Mouse (Mus musculus) cerebellum, postnatal 36 days (tissue): ENCODE measurements around the gene Atmin.

Source experiments
- DNase-seq, 2 experiments: peaks; one replicate each; pipeline ENCODE4 v3.0.0; 2021 to 2022; ENCODE audit warnings: mixed read lengths in 2 of 2

Atmin gene

GRCm38 (mm10) chr8:116943161-116943554 lies at the start of gene Atmin:
Gene Atmin, plus strand, starts transcription at chr8:116943393.
- peak; percentile 85 to 93 for DNase-seq

GRCm38 (mm10) chr8:116893938-116894337 lies 49.3 kb upstream of the Atmin start:
- no peak for DNase-seq

GRCm38 (mm10) chr8:116895521-116895920 lies 47.7 kb upstream of the Atmin start:
- DNase-seq = no peak

GRCm38 (mm10) chr8:116904736-116905135 lies 38.5 kb upstream of the Atmin start:
- no peak for DNase-seq

DNA sequence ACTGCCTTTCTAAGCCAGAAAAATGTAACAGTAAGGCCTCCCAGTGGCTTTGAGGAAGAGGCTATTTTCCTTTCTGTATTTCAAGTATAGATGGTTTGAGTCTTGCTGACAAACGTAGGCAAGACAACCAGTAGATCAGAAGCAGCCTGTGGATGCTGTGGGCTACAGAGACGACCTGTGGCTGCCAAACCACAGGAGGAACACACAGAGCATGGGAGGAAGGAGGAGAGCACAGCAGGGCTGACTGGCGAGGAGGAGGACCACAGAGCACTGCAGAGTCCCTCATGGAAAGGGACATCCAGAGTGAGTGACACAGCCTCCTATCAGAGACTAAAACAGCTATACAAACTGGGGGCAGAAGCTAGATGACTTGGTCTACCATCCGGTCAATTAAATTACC lies 37.9 kb upstream of the Atmin start:
- DNase-seq = no peak

GRCm38 (mm10) chr8:116905836-116906235 lies 37.4 kb upstream of the Atmin start:
- no peak for DNase-seq

DNA sequence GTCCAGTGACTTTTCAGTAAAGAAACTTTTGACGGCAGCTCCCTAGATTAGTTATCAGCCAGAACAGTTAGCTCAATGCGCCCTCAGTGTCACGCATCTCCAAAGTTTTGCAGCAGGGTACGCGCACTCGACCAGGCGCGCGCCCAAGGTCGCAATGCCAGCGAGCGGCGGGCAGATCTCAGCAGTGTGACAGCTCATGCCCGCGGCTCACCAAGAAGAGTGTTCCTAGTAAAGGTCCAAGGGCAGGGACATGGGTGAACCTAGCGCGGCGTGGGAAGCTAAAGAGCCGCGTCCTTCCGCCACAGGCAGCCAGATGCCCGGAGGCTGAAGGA lies 22.2 kb upstream of the Atmin start:
- DNase-seq = no peak

DNA sequence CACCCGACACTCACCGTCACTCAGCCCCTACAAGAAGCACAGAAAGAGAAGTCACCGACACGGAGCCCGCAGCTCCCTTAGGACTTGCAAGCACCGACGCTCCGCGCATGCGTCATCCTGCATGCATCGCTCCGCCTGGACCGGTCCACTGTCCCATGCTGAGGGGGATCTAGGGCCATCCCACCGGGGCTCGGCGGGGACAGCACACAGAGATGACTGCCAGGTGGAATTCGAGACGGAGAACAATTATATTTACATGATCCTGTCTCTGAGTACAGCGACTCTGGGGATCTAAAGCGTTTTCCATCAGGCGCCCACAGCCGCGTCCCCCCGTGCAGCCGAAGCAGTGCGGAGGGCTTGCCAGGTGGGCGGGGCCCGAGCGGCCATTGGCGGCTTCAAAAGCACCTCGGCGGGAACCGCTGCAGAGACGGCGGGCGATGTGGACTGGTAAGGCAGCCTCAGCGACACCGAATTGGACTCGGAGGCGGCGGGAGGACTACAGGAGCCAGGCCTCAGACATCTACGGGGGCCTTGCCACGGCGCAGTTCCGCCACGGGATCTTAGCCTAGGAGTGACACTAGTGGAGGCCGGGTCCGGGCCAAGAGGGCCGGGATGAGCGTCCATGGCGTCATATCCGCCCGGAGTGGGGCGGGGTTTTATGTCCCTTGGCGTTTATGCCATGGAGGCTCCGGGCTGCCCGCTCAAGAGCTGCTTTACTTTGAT lies 21.7 kb upstream of the Atmin start, which contains the start of the genes Cmc2 and Cenpn:
Gene Cmc2, minus strand, starts transcription at position 119 of the 723 bp plus-strand sequence.
Gene Cenpn, plus strand, starts transcription at position 394 of the 723 bp plus-strand sequence.
- DNase-seq = peak; percentile 94 to 95

GRCm38 (mm10) chr8:116922060-116922757 lies 21.0 kb upstream of the Atmin start:
- DNase-seq = no peak

DNA sequence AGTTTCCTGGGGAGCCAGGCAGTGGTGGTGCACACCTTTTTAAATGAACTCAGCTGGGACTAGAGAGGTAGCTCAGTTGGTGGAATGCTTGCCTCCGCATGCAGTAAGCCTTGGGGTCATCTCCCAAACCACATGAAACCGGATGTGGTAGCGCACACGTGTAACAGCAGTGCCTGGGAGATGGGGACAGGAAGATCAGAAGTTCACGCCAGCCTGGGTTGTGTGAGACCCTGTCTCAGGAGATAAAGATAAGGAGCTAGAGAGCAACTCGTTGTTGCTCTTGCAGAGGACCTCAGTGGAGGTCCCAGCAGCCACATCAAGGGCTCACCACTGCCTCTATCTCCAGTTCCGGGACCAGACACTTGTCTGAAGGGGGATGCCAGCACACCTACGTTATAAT lies 19.7 kb upstream of the Atmin start:
- DNase-seq = no peak

GRCm38 (mm10) chr8:116927880-116928279 lies 15.3 kb upstream of the Atmin start:
- DNase-seq = peak; percentile 20 to 21

DNA sequence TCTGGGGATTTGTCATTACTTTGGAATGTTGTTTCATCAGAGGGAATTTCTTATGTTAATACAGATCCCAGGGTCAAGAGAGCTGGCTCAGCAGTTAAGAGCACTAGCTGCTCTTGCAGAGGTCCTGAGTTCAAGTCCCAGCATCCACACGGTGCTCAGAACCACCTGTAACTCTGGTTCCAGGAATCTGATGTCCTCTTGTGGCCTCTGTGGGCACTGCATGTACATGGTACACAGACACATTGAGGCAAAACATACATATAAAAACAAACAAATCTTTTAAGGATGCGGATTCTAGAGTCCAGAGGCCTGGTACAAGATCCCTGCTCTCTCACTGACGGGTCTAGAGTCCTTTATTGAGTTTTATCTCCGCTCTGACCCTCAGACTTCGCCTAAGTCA lies 14.6 kb upstream of the Atmin start:
- DNase-seq = no peak

GRCm38 (mm10) chr8:116934976-116935375 lies 8.2 kb upstream of the Atmin start:
- DNase-seq = no peak

DNA sequence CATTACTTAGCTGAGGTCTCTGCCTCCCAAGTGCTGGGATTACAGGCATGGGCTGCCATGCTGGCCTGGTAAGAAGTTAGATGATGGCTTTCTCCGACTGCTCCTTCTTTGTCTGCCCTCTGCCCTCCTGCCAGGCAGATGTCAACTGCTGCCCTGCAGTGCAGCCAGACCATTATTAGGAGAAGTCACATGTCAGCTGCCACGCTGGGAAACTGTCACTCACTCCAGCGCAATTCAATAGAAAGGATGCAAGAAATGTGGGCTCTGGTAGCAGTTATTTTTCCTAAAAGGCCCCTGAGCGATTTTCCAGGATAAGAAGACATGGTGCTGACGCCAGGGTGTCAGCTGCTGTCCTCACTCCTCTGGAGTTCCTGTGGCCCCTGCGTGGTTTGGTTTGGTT lies 7.7 kb upstream of the Atmin start:
- DNase-seq = no peak

GRCm38 (mm10) chr8:116942284-116943058 lies 722 bp upstream of the Atmin start:
- DNase-seq = no peak

DNA sequence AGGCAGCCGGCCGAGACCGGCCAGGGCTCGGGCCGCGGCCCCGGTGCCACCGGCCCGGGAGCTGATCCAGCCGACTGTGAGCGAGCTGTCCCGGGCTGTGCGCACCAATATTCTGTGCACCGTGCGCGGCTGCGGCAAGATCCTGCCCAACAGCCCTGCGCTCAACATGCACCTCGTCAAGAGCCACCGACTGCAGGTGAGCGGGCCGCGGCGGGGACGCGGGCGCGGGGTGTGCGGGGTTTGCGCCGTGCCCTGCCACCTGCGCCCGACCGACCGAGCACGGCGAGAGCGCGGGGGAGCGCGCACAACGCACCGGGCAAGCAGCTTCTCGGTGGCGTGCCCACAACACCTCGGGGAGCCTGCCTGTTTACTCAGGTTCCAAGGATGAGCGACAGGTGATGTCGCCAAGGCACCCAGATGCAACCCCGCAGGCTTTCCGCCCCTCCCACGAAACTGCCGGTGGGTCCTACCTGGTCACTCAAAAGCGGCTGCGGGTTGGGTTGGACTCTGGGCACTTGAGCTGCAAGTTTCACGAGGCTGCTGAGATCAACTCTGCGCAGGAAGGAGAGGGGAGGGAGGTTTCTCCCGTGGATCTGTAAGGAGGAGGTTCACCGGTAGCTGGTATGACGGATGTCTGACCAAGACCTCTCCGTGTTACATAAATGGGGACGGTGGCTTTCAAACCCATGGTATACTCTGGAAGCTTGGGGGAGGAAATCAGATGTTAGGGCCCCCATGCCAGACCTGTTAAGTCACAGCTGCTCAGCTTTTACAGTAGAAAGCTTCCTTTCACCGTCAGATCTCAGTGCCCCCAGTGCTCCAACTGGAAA lies 577 bp downstream of the Atmin start:
- peak; percentile 45 to 50 for DNase-seq

- DNase-seq = no peak
Measured at GRCm38 (mm10) chr8:116944385-116944696, 1.1 kb downstream of the Atmin start.

GRCm38 (mm10) chr8:116945169-116945910 lies 2.1 kb downstream of the Atmin start:
- no peak for DNase-seq

DNA sequence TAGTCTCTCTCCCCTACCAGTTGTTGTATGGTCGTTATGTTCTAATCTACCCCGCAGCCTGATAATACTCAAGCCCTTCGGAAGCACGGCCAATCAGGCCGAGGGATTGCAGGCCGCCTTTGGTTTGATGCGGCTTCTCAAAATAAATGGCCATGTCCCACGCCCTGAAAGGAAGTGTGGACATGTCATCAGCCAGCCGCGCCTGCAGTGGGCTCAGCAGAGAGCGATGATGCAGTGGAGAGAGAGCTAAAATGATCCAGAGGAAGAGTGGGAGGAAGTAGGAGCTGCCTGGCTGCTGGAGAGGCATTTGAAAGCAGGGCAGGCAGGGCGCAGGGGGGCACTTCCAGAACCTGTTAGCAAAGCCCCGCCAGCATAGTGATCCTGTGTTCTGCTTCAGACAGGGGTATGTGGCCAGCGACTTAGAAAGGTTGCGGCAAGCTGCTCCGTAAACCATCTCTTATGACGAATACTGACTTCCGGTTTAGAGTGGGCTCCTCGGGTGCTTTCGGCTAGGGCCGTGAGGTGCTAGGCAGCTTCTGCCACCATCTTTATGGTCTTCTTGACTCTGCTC lies 3.2 kb downstream of the Atmin start:
- no peak for DNase-seq

GRCm38 (mm10) chr8:116946851-116947250 lies 3.7 kb downstream of the Atmin start:
- no peak for DNase-seq

- no peak for DNase-seq
Measured at GRCm38 (mm10) chr8:116947589-116947988, 4.4 kb downstream of the Atmin start.

DNA sequence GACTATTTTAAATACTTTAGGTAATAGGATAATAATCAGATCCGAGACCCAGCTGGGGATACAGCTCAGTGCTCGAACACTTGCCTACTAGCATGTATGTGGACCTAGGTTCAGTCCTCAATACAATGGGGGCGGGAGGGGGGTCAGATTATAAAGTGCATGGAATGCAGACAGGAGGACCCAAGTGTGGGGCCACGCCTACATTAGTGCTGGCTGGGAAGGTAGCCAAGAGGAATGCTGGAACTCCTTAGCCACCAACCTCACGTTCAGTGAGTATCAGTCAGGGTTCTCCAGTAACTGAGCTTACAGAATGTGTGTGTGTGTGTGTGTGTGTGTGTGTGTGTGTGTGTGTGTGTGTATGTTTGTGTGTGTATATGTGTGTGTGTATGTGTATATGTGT lies 8.2 kb downstream of the Atmin start:
- no peak for DNase-seq
